Mouse (Mus musculus) Muller cell, postnatal 12 days (primary cell): ENCODE measurements around the gene Sprr1a.
"Not testable (repeated sequence)": the region's sequence is repeated elsewhere in the genome, so short reads cannot be mapped to it uniquely, and the experiment has no call there.

Source experiments
- DNase-seq: peaks from one replicate; pipeline ENCODE4 v3.0.0-alpha.2; 2015; ENCODE audit errors: inconsistent ontology term

Gene Sprr1a

GRCm38 (mm10) chr3:92485863-92486262 is at the start of gene Sprr1a:
Gene Sprr1a (minus strand): TSS chr3:92485895.
- DNase-seq, result peak; percentile 50

DNA sequence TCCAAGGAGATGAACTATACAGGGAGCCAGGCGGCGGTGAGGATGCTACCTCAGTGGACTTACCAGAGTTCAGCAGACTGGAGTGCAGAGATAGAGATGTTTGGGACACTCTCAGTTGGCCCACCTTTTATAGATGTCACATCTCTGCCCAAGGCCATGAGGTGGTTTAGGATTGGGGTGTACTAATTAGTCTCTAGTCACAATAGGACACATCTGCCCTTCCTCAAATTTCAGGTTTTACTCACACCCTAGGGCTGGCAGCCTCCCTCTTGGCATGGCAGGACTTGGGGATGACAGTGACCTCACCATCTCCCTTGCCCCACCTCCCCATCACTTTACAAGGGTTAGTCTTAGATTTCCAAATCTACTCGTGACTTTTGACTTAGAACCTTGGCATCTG is 48.7 kb upstream of the Sprr1a start, which contains the start of gene 2310046K23Rik:
Gene 2310046K23Rik (minus strand): TSS at position 101 of the 400 bp plus-strand sequence.
- no peak for DNase-seq

GRCm38 (mm10) chr3:92512325-92512724 is 26.6 kb upstream of the Sprr1a start:
- DNase-seq, result peak; percentile 11

DNA sequence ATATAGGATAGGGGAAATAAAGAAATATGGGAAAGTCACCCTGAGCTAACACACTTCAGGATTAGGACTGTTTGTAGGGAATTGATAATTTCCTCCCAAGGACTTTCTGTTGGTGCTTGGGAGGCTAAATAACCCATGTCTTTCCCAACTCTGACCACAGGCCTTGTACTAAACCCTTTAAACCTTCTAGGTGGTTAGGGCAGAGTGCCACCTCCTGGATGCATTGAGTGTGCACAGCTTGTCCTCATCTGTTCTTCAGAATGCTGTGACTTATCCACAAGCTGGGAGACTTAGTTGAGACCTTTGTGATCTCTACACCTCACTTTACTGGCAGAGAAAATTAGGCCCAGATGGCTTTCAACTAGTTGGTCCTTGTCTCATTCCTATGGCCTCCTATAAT is 25.1 kb upstream of the Sprr1a start:
- peak; percentile 14 for DNase-seq

DNA sequence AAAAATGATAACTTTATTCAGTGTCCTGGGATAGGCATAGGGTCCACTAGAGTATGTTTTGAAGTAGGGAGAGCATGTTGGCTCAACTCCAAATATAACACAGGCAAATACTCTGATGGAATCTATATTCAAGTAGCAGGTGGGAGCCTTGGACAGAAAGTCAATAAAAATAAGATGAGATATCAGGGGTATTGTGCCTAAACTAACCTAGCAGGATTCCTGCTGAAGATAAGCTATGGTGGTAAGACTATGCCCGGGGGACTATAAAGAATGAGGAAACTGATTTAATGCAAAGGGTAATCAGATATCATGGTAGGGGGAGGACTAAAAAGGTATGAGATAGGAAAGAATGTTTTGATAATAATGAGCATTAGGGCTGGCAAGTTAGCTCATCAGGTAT is 22.5 kb upstream of the Sprr1a start:
- DNase-seq, result no peak

DNA sequence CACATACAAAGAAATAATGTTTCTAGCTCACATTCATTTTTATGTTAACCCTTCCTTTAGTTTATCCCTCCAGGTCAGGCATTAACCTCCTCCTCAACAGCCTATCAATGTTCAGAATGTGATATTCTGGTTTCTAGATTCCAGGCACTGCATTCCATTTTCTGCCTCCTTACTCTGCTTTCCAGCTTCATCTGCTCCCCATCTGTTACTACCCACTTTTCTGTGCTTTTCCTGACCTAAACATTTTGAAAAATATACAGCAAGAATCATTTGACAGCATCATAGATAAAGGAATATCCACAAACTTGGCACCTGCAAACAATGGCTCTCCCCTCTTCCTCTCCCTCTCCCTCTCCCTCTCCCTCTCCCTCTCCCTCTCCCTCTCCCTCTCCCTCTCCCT is 17.8 kb upstream of the Sprr1a start:
- no peak for DNase-seq

- no peak for DNase-seq
These were observed 14.7 kb upstream of the Sprr1a start, which contains the start of gene Sprr4 for GRCm38 (mm10) chr3:92500393-92500792. Gene Sprr4 (minus strand): TSS chr3:92500493.

- DNase-seq, result not testable (repeated sequence)
These were observed 4.6 kb upstream of the Sprr1a start for GRCm38 (mm10) chr3:92490262-92490661.

DNA sequence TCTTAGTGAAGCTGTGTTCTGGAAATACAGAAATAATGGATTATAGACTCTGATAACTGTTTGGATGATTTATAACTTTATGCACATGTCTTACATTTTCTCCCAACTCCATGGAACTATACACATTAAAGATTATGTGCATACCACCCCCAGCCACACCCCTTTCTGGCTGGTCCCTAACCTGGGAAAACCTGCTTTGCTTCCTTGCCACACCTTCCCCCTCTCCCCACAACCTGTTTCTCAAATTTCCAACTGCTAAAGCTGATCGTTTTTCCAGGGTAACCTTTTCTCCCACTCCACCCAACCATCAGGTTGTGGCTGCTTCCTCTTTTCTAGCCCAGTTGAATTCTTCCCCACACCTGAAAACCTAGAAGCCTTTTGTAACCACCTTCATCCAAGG is 612 bp upstream of the Sprr1a start:
- DNase-seq, result no peak

DNA sequence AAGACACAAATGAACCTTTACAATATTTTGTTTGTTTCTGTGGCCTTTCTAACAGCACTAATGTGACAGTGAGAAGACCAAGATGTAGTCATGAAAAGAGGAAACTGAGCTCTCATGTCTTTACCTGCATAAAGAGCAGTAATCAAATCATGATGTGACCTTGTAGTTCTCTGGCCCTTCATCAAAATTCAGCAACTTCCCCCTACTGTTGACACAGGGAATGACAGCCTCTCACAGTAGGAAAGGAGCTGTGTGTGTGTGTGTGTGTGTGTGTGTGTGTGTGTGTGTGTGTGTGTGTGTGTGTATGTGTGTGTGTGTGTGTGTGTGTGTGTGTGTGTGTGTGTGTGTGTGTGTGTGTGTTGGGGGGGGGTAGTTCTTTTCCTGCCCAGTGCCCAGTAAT is 4.4 kb downstream of the Sprr1a start:
- not testable (repeated sequence) for DNase-seq

DNA sequence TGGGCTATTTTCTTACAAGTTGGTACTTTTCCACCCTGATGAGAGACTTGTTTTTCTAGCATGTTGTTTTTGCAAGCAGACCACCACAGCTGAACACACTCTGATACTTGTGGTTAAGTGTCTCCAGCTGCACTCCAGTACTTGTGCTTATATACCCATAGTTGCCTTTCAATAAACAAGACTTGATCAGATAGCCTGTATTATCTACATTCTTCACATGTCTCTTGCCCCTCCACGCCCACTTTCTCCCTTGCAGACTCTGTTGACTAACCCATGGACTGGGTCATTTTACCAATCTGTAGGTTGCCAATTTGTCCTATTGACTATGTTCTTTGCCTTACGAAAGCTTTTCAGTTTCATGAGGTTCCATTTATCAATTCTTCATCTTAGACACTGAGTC is 15.6 kb downstream of the Sprr1a start:
- no peak for DNase-seq

DNA sequence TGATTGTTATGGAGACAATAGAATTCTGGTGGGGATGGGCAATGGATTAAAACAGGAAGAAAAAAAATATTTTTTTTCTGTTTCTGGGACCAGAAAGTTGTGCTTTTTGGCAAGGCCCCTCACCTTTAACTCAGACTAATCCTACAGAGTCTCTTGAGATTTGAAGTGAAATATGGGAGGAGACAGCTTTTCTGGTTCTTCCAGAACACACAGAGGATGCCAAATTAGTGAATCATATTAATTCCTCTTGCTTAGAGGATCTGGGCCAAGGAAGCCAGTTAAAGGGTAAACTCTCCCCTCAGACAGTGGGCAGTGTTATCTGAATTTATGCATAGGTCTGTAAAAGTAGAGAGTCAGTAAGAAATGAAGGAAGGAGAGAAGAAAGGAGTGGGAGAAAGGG is 18.3 kb downstream of the Sprr1a start:
- peak; percentile 13 for DNase-seq

- DNase-seq, result no peak
These were observed 19.1 kb downstream of the Sprr1a start for GRCm38 (mm10) chr3:92466576-92466975.

- no peak for DNase-seq
These were observed 27.1 kb downstream of the Sprr1a start, which contains the start of gene Sprr3 for GRCm38 (mm10) chr3:92458620-92459019. Gene Sprr3 (minus strand): TSS chr3:92458720.

DNA sequence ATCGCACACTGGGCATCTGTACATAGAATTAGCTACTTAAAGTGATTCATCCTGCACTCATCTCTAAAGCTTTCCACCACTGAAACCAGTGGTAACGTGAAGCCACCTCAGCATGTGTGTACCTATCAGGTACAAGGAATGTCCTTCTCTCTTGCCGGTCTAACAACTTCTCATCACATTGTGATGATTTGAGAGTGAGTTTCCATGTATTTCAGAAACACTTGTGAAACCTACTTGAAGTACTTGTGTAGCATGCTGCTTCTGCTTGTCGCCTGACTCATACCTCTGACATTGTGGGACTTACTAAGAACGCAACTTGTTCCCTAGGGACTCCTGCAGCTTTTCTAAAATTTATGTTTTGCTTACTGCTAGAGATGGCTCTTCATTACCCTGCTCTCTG is 30.5 kb downstream of the Sprr1a start:
- DNase-seq, result no peak

GRCm38 (mm10) chr3:92440177-92440576 is 45.5 kb downstream of the Sprr1a start:
- no peak for DNase-seq

DNA sequence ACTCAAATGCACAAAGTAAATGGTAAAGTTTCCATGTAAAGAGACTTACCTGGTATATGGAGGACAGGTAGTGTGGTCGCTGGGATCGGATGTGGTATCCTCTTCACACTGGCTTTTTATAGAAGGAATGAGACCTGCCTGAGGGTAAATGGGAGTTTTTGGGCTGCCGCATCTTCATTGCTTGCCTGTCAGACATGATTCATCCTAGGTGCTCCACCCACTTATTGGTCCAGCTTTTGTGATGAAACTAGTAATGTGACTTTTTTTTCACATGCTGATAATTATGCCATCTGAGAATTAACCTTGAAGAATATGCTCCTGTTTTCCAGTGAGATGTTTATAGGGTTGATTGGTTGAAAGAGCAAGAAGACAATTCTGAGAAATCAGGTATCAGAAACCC is 47.0 kb downstream of the Sprr1a start, which contains the start of gene Sprr1b:
Gene Sprr1b (minus strand): TSS at position 101 of the 400 bp plus-strand sequence.
- no peak for DNase-seq
